Mouse (Mus musculus): ENCODE results near the gene Csad. TPM values are rescaled to one million over a fixed set of nuclear protein-coding genes. Genes with fewer than 3 reads are reported as not detected.

Gene Csad
- polyA plus RNA-seq, 1 experiment: 18.5 TPM

DNA sequence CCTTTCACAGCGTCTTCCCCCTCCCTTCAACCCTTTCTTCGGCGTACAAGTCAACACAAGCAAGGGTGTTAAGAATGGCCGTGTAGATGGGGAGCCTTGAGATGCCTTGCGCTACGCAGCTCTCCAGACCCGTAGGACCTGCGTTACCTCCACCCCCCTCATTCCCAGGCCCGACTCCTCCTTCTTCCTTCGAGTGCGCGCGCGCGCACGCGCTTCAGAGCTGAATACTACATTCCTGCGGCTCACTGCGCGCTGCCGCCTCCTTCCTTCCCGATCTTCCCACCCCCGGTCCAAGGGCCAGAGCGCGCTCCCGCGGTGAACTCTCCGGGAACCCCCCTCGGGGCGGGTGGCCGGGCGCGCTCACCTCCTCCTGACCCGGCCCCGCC lies 42.3 kb upstream of the Csad start:
- WGBS: under 1% methylated on average over 32 of the region's 35 CpGs
- Histone ChIP-seq H3K4me1 (ENCODE audit: control insufficient read depth, insufficient read depth, low read length) (peaks cover 1% of the 10 kb centered on the region; the same call in 1 of the 2 replicates), H3K27ac (ENCODE audit: control insufficient read depth, insufficient read depth, low read depth, low read length, poor library complexity) (peak overlapping the region; percentile 81), H3K4me3 (replicated peaks; ENCODE audit: control insufficient read depth, low read depth, low read length) (peak overlapping the region; percentile 85)
- TF ChIP-seq CTCF (IDR thresholded peaks at IDR 0.05; ENCODE audit: control insufficient read depth, insufficient read depth, low read length) (no peak), POLR2A (IDR thresholded peaks at IDR 0.05; ENCODE audit: borderline replicate concordance, control insufficient read depth, low read depth, low read length) (peak; percentile 40; the same call in 1 of the 2 replicates)

DNA sequence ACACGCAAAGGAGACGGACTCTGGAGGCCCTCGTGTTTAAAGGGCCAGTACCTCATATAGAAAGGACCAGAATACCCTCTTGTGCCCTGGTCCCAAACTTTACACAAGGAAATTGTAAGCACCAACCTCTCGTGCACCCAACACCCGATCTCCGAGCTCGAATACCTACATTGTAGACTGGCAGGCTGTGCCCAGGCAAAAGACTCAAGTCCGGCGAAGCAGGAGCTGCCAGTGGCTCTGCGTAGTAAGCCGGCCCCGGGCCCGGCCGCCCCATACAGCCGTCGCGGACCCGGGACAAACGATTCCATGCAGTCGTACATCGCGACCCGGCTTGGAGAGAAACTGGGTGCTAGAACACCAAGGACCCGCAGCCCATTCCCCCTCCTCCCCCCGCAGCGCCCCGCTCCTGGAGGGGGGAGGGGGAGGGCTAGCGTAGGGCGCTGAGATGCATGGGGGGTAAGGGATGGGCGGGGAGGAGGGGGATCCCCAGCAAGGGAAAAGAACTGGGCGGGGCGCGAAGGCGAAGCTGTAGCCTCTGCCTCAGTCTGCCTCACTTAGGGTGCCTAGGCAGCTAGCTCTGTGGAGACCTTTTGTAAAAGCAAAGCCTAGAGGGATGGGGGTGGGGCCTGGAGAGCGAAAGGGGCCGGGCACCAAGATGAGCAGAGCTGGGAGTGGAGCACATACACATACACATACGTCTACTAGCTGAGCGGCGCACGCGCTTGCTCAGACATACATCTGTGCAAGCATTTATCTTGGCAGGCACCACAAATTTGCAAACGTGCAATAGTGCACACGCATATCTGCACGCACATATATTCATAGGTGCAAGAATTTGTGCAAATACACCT lies 41.6 kb upstream of the Csad start:
- 1% methylated on average over 44 of the region's 44 CpGs for WGBS
- peaks cover 1% of the 10 kb centered on the region; the same call in 1 of the 2 replicates for H3K4me1 ChIP-seq (ENCODE audit: control insufficient read depth, insufficient read depth, low read length)
- H3K27ac ChIP-seq (ENCODE audit: control insufficient read depth, insufficient read depth, low read depth, low read length, poor library complexity): peak overlapping the region; percentile 81

DNA sequence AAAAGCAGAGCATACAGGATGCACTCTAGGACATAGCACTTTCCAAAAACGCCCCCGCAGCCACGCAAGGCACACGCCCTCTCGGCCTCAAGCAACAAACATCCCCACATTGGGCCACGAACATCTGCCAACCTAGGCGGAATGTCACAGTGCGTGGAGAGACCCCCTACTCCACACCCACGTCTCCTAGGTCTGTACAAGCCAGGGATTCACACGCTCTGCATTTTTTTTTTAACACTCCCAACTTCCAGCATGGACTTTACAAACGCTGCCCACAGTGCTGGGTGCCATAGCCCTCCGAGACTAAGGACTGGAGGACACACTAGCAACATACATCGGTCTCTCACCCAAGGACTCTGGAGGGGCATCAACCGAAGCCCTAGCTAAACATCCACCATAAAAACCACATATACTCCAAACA lies 40.9 kb upstream of the Csad start:
- Histone ChIP-seq H3K4me1 (ENCODE audit: control insufficient read depth, insufficient read depth, low read length) (peaks cover 1% of the 10 kb centered on the region; the same call in 1 of the 2 replicates), H3K27ac (ENCODE audit: control insufficient read depth, insufficient read depth, low read depth, low read length, poor library complexity) (peak overlapping the region; percentile 81), H3K4me3 (replicated peaks; ENCODE audit: control insufficient read depth, low read depth, low read length) (peak overlapping the region; percentile 85)
- TF ChIP-seq CTCF (IDR thresholded peaks at IDR 0.05; ENCODE audit: control insufficient read depth, insufficient read depth, low read length): no peak
- no peak for TF ChIP-seq POLR2A (IDR thresholded peaks at IDR 0.05; ENCODE audit: borderline replicate concordance, control insufficient read depth, low read depth, low read length)
- WGBS: 20% methylated on average over 14 of the region's 14 CpGs

More for the DNA sequence above, 41.6 kb upstream of the Csad start:
- H3K4me3 ChIP-seq (replicated peaks; ENCODE audit: control insufficient read depth, low read depth, low read length): peak overlapping the region; percentile 85
- TF ChIP-seq POLR2A (IDR thresholded peaks at IDR 0.05; ENCODE audit: borderline replicate concordance, control insufficient read depth, low read depth, low read length): peak; percentile 76
- no peak for TF ChIP-seq CTCF (IDR thresholded peaks at IDR 0.05; ENCODE audit: control insufficient read depth, insufficient read depth, low read length)

DNA sequence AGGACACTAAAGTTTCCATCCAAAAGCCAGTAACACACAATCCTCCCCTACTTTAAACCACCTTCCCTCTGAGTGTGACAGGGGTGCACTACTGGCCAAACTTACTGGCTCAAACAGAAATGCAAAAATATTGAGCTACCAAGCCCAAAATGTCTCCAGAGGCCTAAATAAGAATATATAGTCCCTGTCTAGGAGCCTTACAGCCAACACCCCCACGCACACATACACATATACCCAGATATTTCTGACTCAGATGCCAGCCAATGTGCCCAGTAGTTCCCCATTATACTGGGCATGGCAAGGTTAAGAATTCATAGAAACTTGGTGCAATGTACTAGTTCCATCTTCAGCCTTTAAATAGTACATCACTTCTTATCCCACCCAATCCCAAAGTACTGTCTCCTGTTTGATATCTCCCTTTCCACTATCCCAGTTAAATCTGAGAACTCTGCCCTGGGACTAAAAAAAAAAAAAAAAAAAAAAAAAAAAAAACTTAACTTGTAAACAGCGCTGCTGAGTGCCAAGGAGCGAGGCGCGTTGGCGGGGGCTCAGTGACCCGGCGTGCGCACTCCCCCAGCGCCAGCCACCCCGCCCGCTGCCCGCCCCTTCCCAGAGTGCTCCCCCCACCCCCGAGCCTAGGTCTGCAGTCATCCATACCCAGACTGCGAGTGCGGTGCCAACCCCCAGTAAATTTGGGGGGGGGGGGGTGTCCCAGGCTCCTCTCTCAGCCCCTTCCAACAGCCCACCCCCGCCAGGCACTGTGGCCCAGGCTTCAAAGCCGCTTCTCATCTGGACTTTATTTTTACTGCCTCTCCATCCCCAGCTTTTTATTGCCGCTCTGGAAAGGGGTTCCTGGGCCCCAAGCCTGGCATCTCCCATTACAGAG lies 40.0 kb upstream of the Csad start:
- Histone ChIP-seq H3K4me3 (replicated peaks; ENCODE audit: control insufficient read depth, low read depth, low read length) (peak overlapping the region; percentile 85), H3K27ac (ENCODE audit: control insufficient read depth, insufficient read depth, low read depth, low read length, poor library complexity) (peak overlapping the region; percentile 89), H3K4me1 (ENCODE audit: control insufficient read depth, insufficient read depth, low read length) (peaks cover 1% of the 10 kb centered on the region; the same call in 1 of the 2 replicates)
- TF ChIP-seq POLR2A (IDR thresholded peaks at IDR 0.05; ENCODE audit: borderline replicate concordance, control insufficient read depth, low read depth, low read length) (no peak), CTCF (IDR thresholded peaks at IDR 0.05; ENCODE audit: control insufficient read depth, insufficient read depth, low read length) (no peak)
- WGBS: 22% methylated on average over 19 of the region's 19 CpGs

DNA sequence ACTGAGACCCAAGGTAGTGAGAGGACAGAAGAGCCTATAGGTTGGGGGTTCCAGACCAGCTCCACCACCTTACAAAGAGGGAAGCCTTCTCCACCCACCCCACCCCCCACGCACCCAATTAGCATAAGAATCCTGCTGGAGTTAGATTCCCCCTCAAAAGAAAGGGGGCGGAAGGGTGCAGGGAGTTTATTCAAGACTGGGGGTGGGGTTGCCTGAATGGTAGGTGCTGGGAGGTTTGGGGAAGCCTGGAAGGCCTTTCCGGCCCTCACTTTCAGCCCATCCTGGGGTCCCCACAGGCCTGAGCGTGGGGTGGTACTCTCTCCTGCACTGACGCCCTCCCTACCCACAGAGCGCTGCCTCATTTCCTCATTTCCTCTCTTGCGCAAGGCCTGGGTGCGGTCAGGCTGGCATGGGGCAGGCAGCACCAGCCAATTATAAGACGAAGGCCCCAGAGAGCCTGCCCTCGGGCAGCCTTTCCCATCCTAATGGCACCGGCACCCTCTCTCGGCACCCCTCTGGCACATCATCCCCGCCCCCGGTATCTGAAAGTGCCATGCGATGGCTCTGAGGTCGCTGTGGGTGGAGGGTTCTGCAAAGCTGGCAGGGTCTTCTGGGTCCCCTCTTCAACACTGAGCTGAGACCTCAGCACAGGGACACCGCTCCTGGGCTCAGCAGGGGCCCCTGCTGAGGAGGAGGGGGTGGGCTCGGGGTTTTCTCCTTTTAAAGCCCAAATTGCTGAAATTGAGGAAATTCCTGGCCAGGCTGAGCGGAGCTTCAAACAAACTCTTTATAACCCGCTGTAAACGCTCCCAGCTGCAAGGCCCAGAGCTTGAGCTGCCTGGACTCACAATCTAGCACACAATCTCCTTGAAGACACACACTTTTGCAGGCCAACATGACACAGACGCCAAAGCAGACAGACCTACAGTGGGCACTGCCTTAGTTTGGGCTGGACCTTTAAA lies 39.0 kb upstream of the Csad start:
- H3K27ac ChIP-seq (ENCODE audit: control insufficient read depth, insufficient read depth, low read depth, low read length, poor library complexity): peak overlapping the region; percentile 89
- H3K4me3 ChIP-seq (replicated peaks; ENCODE audit: control insufficient read depth, low read depth, low read length): peak overlapping the region; percentile 59
- H3K4me1 ChIP-seq (ENCODE audit: control insufficient read depth, insufficient read depth, low read length): peaks cover 1% of the 10 kb centered on the region; the same call in 1 of the 2 replicates
- WGBS: 4% methylated on average over 22 of the region's 22 CpGs
- TF ChIP-seq POLR2A (IDR thresholded peaks at IDR 0.05; ENCODE audit: borderline replicate concordance, control insufficient read depth, low read depth, low read length): peak; percentile 65; the same call in 1 of the 2 replicates
- TF ChIP-seq CTCF (IDR thresholded peaks at IDR 0.05; ENCODE audit: control insufficient read depth, insufficient read depth, low read length): no peak

DNA sequence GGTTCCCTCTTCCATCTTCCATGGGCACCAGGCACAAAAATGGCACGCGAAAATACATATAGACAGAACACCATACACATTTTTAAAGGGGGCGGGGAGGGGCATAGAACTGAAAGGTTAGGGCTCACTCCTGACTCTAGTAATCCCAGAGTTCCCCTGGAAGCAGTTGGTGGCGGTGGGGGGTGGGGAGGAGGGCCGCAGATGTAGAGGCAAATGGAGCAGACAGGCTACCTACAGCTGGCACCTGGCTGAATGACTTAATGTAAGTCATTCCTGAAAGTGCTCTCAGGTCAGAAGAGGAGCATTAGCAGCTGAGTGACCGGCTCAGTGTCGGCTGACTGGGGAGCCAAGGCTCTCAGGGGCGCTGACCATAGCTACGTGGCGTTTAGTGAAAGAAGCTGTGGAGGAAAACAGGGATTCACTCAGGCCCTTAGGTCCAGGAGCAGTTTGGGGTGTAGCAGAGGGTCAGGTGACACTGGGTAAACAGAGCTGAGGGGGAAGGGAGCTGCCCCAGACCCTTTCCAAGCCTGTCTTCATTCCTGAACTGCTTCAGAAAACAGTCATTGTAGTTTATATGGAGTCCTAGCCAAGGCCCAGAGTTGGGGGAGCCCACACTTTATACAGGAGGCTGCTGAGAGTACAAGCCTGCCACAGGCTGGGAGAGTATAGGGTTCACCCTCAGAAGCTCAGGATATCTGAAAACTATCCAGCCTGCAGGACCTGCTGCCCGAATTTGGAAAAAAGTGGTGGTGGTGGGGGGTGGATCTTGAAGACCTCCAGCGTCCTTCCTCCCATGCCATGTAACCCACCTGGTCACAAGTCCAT lies 38.1 kb upstream of the Csad start:
- TF ChIP-seq CTCF (IDR thresholded peaks at IDR 0.05; ENCODE audit: control insufficient read depth, insufficient read depth, low read length) (no peak), POLR2A (IDR thresholded peaks at IDR 0.05; ENCODE audit: borderline replicate concordance, control insufficient read depth, low read depth, low read length) (no peak)
- WGBS: 76% methylated on average over 12 of the region's 12 CpGs
- Histone ChIP-seq H3K27ac (ENCODE audit: control insufficient read depth, insufficient read depth, low read depth, low read length, poor library complexity) (peak overlapping the region; percentile 84), H3K4me1 (ENCODE audit: control insufficient read depth, insufficient read depth, low read length) (peaks cover 1% of the 10 kb centered on the region; the same call in 1 of the 2 replicates), H3K4me3 (replicated peaks; ENCODE audit: control insufficient read depth, low read depth, low read length) (peak overlapping the region; percentile 24)
